Mouse (Mus musculus) liver, adult 2 months (tissue): Measurements from ENCODE around the gene Dgkd. TPM values are rescaled to one million over a fixed set of nuclear protein-coding genes. Genes with fewer than 3 reads are reported as not detected.

Source experiments
- DNase-seq: peaks from one replicate; pipeline ENCODE4 v3.0.0-alpha.2; 2011; ENCODE audit warnings: low read depth, low spot score; ENCODE audit errors: extremely low read depth
- H3K27ac ChIP-seq: fragments of 200-500 bp; replicated peaks from 2 replicates; pipeline ENCODE4 v1.5.1; 2012; ENCODE audit warnings: low read depth, mild to moderate bottlenecking, control low read depth, inconsistent platforms, low read length; ENCODE audit not compliant: insufficient read depth
- H3K27me3 ChIP-seq: fragments of 200-500 bp; 2 replicates; pipeline ENCODE4 v1.6.1; 2012; ENCODE audit warnings: mild to moderate bottlenecking, moderate library complexity, low read length, inconsistent platforms; ENCODE audit not compliant: control insufficient read depth, insufficient read depth
- H3K36me3 ChIP-seq: fragments of 200-500 bp; 2 replicates; pipeline ENCODE4 v1.6.1; 2012; ENCODE audit warnings: low read length, inconsistent platforms; ENCODE audit not compliant: control insufficient read depth, insufficient read depth
- H3K4me1 ChIP-seq: fragments of 200-500 bp; 2 replicates; pipeline ENCODE4 v1.6.1; 2011; ENCODE audit warnings: low read length; ENCODE audit not compliant: control insufficient read depth, insufficient read depth
- H3K4me3 ChIP-seq: fragments of 200-500 bp; 2 replicates; pipeline ENCODE4 v1.5.1; 2011; ENCODE audit warnings: low read depth, mild to moderate bottlenecking, control low read depth, low read length, moderate library complexity; ENCODE audit not compliant: insufficient read depth
- H3K79me2 ChIP-seq: fragments of 200-500 bp; 2 replicates; pipeline ENCODE4 v1.6.1; 2012; ENCODE audit warnings: inconsistent platforms, mild to moderate bottlenecking, low read length, moderate library complexity; ENCODE audit not compliant: control insufficient read depth, insufficient read depth
- H3K9ac ChIP-seq: fragments of 200-500 bp; 2 replicates; pipeline ENCODE4 v1.6.1; 2012; ENCODE audit warnings: low read depth, mild to moderate bottlenecking, control low read depth, inconsistent platforms, low read length
- CTCF ChIP-seq: fragments of 200-500 bp; IDR thresholded peaks from 2 replicates; pipeline ENCODE4 v1.5.1; 2011; ENCODE audit warnings: low read depth, low read length, control low read depth
- POLR2A ChIP-seq: fragments of 200-500 bp; IDR thresholded peaks from 2 replicates; pipeline ENCODE4 v1.6.1; 2011; ENCODE audit warnings: low read length, control low read depth; ENCODE audit not compliant: insufficient read depth; ENCODE audit errors: extremely low read depth
- WGBS: fragments of 180-500 bp; shearing (Covaris S2); methylation state at CpG from one replicate; pipeline ENCODE4 v1.1.7; 2018; 5-methylcytosine and 5-hydroxymethylcytosine counted together
- polyA plus RNA-seq: library from polyadenylated mRNA; depleted of rRNA; stranded (reverse); fragments of >200 nt; gene quantifications from 2 replicates; pipeline ENCODE4 v1.2.3, GENCODE M21; 2012
- total RNA-seq: library from RNA; depleted of rRNA; stranded (reverse); fragments of >200 nt; gene quantifications from 2 replicates; pipeline ENCODE4 v1.2.3, GENCODE M21; 2014

Gene Dgkd
- total and polyA plus RNA-seq, 2 experiments: 9.6 to 12.4 TPM

GRCm38 (mm10) chr1:87913356-87913755 lies 60.3 kb downstream of the Dgkd start:
- Histone ChIP-seq H3K9ac (no peak overlapping the region), H3K4me1 (peaks cover 10% of the 10 kb centered on the region), H3K27me3 (no peaks in the 10 kb centered on the region), H3K4me3 (no peak overlapping the region), H3K27ac (no peak overlapping the region), H3K79me2 (no peaks in the 10 kb centered on the region; the same call in 1 of the 2 replicates), H3K36me3 (peaks cover 8% of the 10 kb centered on the region)
- no peak for TF ChIP-seq POLR2A
- TF ChIP-seq CTCF: no peak
- no peak for DNase-seq

GRCm38 (mm10) chr1:87917361-87917760 lies 64.3 kb downstream of the Dgkd start:
- H3K36me3 ChIP-seq: peaks cover 10% of the 10 kb centered on the region; the same call in 1 of the 2 replicates
- no peaks in the 10 kb centered on the region for H3K4me1 ChIP-seq
- no peak for TF ChIP-seq CTCF
- no peak overlapping the region for H3K27ac ChIP-seq
- no peak overlapping the region for H3K9ac ChIP-seq
- H3K4me3 ChIP-seq: no peak overlapping the region
- WGBS: 97% methylated on average over 3 of the region's 3 CpGs
- no peak for DNase-seq
- no peaks in the 10 kb centered on the region for H3K27me3 ChIP-seq
- H3K79me2 ChIP-seq: no peaks in the 10 kb centered on the region

- WGBS: 92% methylated on average over 2 of the region's 2 CpGs
- Histone ChIP-seq H3K79me2 (no peaks in the 10 kb centered on the region), H3K4me3 (no peak overlapping the region), H3K27me3 (no peaks in the 10 kb centered on the region), H3K9ac (no peak overlapping the region), H3K27ac (no peak overlapping the region), H3K4me1 (no peaks in the 10 kb centered on the region), H3K36me3 (peaks cover 10% of the 10 kb centered on the region; the same call in 1 of the 2 replicates)
- no peak for TF ChIP-seq POLR2A
- TF ChIP-seq CTCF: no peak
- no peak for DNase-seq
These were observed 65.0 kb downstream of the Dgkd start for GRCm38 (mm10) chr1:87918061-87918460.

- Histone ChIP-seq H3K27ac (no peak overlapping the region), H3K79me2 (no peaks in the 10 kb centered on the region), H3K36me3 (peaks cover 9% of the 10 kb centered on the region; the same call in 1 of the 2 replicates), H3K4me3 (no peak overlapping the region), H3K9ac (no peak overlapping the region), H3K4me1 (peaks cover 10% of the 10 kb centered on the region), H3K27me3 (no peaks in the 10 kb centered on the region)
- 23% methylated on average over 3 of the region's 3 CpGs for WGBS
- TF ChIP-seq POLR2A: no peak
- TF ChIP-seq CTCF: no peak
- DNase-seq: no peak
These were observed 67.0 kb downstream of the Dgkd start for GRCm38 (mm10) chr1:87920056-87920614.

GRCm38 (mm10) chr1:87922666-87923065 lies 69.6 kb downstream of the Dgkd start:
- Histone ChIP-seq H3K27ac (no peak overlapping the region), H3K36me3 (peaks cover 23% of the 10 kb centered on the region), H3K9ac (no peak overlapping the region), H3K79me2 (no peaks in the 10 kb centered on the region), H3K4me3 (no peak overlapping the region), H3K4me1 (peaks cover 13% of the 10 kb centered on the region), H3K27me3 (no peaks in the 10 kb centered on the region)
- DNase-seq: peak; percentile 63
- 14% methylated on average over 1 of the region's 1 CpGs for WGBS
- no peak for TF ChIP-seq POLR2A
- peak; percentile 37; the same call in 1 of the 2 replicates for TF ChIP-seq CTCF

GRCm38 (mm10) chr1:87924888-87925287 lies 71.8 kb downstream of the Dgkd start:
- Histone ChIP-seq H3K79me2 (no peaks in the 10 kb centered on the region), H3K4me3 (no peak overlapping the region), H3K27ac (peak overlapping the region; percentile 54), H3K27me3 (no peaks in the 10 kb centered on the region), H3K9ac (no peak overlapping the region), H3K36me3 (peaks cover 23% of the 10 kb centered on the region), H3K4me1 (peaks cover 13% of the 10 kb centered on the region)
- DNase-seq: peak; percentile 91
- 32% methylated on average over 4 of the region's 4 CpGs for WGBS
- TF ChIP-seq CTCF (no peak), POLR2A (no peak)
